In genomic region chr19:37177819-37178708, GRCm38 (mm10) we compare ENCODE assay signal across 8 mouse cellular contexts. TPM values are rescaled to one million over a fixed set of nuclear protein-coding genes. Genes with fewer than 3 reads are reported as not detected.
DNase-seq lines count a peak whose midpoint lies in the region; ATAC-seq and TF ChIP-seq lines count a peak whose summit lies in the region.

No protein-coding gene starts in this region.

- H3K36me3 ChIP-seq in hindbrain, embryonic 16.5 days (ENCODE audit: control insufficient read depth, insufficient read depth, low read length): no peaks in the 10 kb centered on the region

- H3K27ac ChIP-seq in cortical plate, adult 2 months (ENCODE audit: insufficient read depth, low read length): no peak overlapping the region; the same call in 1 of the 2 replicates
- peak overlapping the region; percentile 71 for H3K27ac ChIP-seq in hindbrain, embryonic 16.5 days (ENCODE audit: low read depth, low read length)

- no peaks in the 10 kb centered on the region for H3K27me3 ChIP-seq in hindbrain, embryonic 16.5 days (replicated peaks; ENCODE audit: control insufficient read depth, insufficient read depth, low read length)

- TF ChIP-seq CTCF in cortical plate, adult 2 months (IDR thresholded peaks at IDR 0.05; ENCODE audit: extremely low read depth, insufficient read depth, low read length): no peak

- H3K4me2 ChIP-seq in hindbrain, embryonic 16.5 days (ENCODE audit: low read length): peak overlapping the region; percentile 57

- peak overlapping the region; percentile 42 for H3K4me3 ChIP-seq in cortical plate, adult 2 months (ENCODE audit: insufficient read depth, low read length)
- peak overlapping the region; percentile 48 for H3K4me3 ChIP-seq in hindbrain, embryonic 16.5 days (ENCODE audit: low read length)

- peak; percentile 52; the same call in 1 of the 2 replicates for TF ChIP-seq POLR2A in cortical plate, adult 2 months (IDR thresholded peaks at IDR 0.05; ENCODE audit: extremely low read depth, insufficient read depth, low read length)

- peak; percentile 81 for ATAC-seq in hindbrain, embryonic 16.5 days
- ATAC-seq in megakaryocyte, adult 5-6 weeks (ENCODE audit: poor library complexity, severe bottlenecking): 0 out of 2 replicates have a peak, but pooled peaks have one; percentile 22

- peak overlapping the region; percentile 49; the same call in 1 of the 2 replicates for H3K9ac ChIP-seq in hindbrain, embryonic 16.5 days (ENCODE audit: low read depth, low read length)

- intact Hi-C loops in left cerebral cortex, postnatal 14 days (cut with DNase I): loop anchor here (5.0 kb wide), 1 partner anchor 101 kb away; no protein-coding TSS in a partner anchor

- DNase-seq in ovary, adult 18-20 months (ENCODE audit: low spot score): peak; percentile 31
- DNase-seq in ovary, postnatal 10 days (ENCODE audit: low spot score): no peak
- peak; percentile 69 for DNase-seq in gastrocnemius, adult 18-20 months (ENCODE audit: low spot score)
- peak; percentile 74 to 81 for DNase-seq in left cerebral cortex, postnatal 14 days (ENCODE audit: low spot score in 2 of 2)
- DNase-seq in right cerebral cortex, postnatal 25 days: peak; percentile 59

- WGBS in hindbrain, embryonic 16.5 days: 13% methylated on average over 17 of the region's 17 CpGs

- H3K9me3 ChIP-seq in hindbrain, embryonic 16.5 days (ENCODE audit: control insufficient read depth, low read length): no peaks in the 10 kb centered on the region

- H3K4me1 ChIP-seq in cortical plate, adult 2 months (ENCODE audit: control insufficient read depth, insufficient read depth, low read length): peaks cover 1% of the 10 kb centered on the region; the same call in 1 of the 2 replicates
- H3K4me1 ChIP-seq in hindbrain, embryonic 16.5 days (ENCODE audit: control insufficient read depth, insufficient read depth, low read depth, low read length): peaks cover 5% of the 10 kb centered on the region; the same call in 1 of the 2 replicates

RNA-seq across cellular contexts. Expression of gene March5, which starts 29.3 kb away (rescaled TPM):
- 66.2 and 67.6 TPM in 2 replicates for polyA plus RNA-seq in cortical plate, adult 2 months (2012; rRNA removed)
- 10 to 100 TPM; 74.3 to 83.1 TPM for total RNA-seq in gastrocnemius, adult 18-20 months (2021)
- 82.7 and 83.2 TPM in 2 replicates for polyA plus RNA-seq in hindbrain, embryonic 16.5 days (2015; fragmentation: Nextera tagmentation; extraction: Ambion mirVana)
- total RNA-seq in left cerebral cortex, postnatal 14 days (2021): 10 to 100 TPM; 89.1 to 94.1 TPM
- total RNA-seq in megakaryocyte, adult 5-6 weeks (2015): 84.3 and 90.3 TPM in 2 replicates
- 52.5 and 52.6 TPM in 2 replicates for total RNA-seq in megakaryocyte, adult 5-6 weeks (2017)

RNA-seq across cellular contexts. Expression of gene Cpeb3, which starts 30.3 kb away (rescaled TPM):
- polyA plus RNA-seq in cortical plate, adult 2 months (2012; rRNA removed): 32.7 and 35.8 TPM in 2 replicates
- total RNA-seq in gastrocnemius, adult 18-20 months (2021): 10 to 100 TPM; 59.2 to 64.4 TPM
- polyA plus RNA-seq in hindbrain, embryonic 16.5 days (2015; fragmentation: Nextera tagmentation; extraction: Ambion mirVana): 10.4 and 10.9 TPM in 2 replicates
- total RNA-seq in left cerebral cortex, postnatal 14 days (2021): 10 to 100 TPM; 68.8 to 69.3 TPM
- 0.58 and 1.2 TPM in 2 replicates for total RNA-seq in megakaryocyte, adult 5-6 weeks (2015)
- total RNA-seq in megakaryocyte, adult 5-6 weeks (2017): 0.37 and 1.3 TPM in 2 replicates

Comparison
In these comparisons a context has a peak if more than half of its experiments do, and no peak if none do; other contexts are left out.
1. RNA of gene Cpeb3, which starts 30.3 kb away (total RNA-seq): 68.8 to 69.3 TPM in left cerebral cortex, postnatal 14 days and 59.2 to 64.4 TPM in gastrocnemius, adult 18-20 months; 0.37 to 1.3 TPM in megakaryocyte, adult 5-6 weeks; every median in the first group is over 10 times any median in the second.